Mouse (Mus musculus): ENCODE measurements at regions not wholly inside any gene's neighbourhood (a gene's known extent, or its start where the extent isn't known, plus 50 kb on each side); places are given as distances from the start of the nearest gene placed in this dataset.

- no peak overlapping the region for H3K4me2 ChIP-seq (ENCODE audit: low read depth, low read length)
- no peaks in the 10 kb centered on the region for H3K9me3 ChIP-seq (ENCODE audit: low read length)
- no peaks in the 10 kb centered on the region for H3K36me3 ChIP-seq (replicated peaks; ENCODE audit: insufficient read depth, low read length)
- H3K27ac ChIP-seq (ENCODE audit: low read depth) = no peak overlapping the region
- no peaks in the 10 kb centered on the region for H3K4me1 ChIP-seq (ENCODE audit: insufficient read depth)
- H3K27me3 ChIP-seq (ENCODE audit: insufficient read depth, low read length) = no peaks in the 10 kb centered on the region
- DNase-seq = no peak
- TF ChIP-seq EP300 (IDR thresholded peaks at IDR 0.05; ENCODE audit: low read depth) (no peak), CTCF (IDR thresholded peaks at IDR 0.05; ENCODE audit: low read depth) (no peak)
- no peak overlapping the region for H3K9ac ChIP-seq (replicated peaks)
- no peak for ATAC-seq
- H3K4me3 ChIP-seq (ENCODE audit: low read depth, low read length) = no peak overlapping the region
Observed at GRCm38 (mm10) chr3:143972351-143972750, 232.7 kb downstream of the Lmo4 start.

GRCm38 (mm10) chr3:143970771-143971170 is 234.2 kb downstream of the Lmo4 start:
- no peaks in the 10 kb centered on the region for H3K36me3 ChIP-seq (replicated peaks; ENCODE audit: insufficient read depth, low read length)
- H3K27ac ChIP-seq (ENCODE audit: low read depth) = no peak overlapping the region
- no peak for DNase-seq
- no peak for ATAC-seq
- TF ChIP-seq CTCF (IDR thresholded peaks at IDR 0.05; ENCODE audit: low read depth) (no peak), EP300 (IDR thresholded peaks at IDR 0.05; ENCODE audit: low read depth) (no peak)
- H3K27me3 ChIP-seq (ENCODE audit: insufficient read depth, low read length) = no peaks in the 10 kb centered on the region
- 81% methylated on average over 11 of the region's 11 CpGs for WGBS (ENCODE audit: insufficient replicate concordance)
- H3K9ac ChIP-seq (replicated peaks) = no peak overlapping the region
- H3K4me3 ChIP-seq (ENCODE audit: low read depth, low read length) = no peak overlapping the region
- H3K9me3 ChIP-seq (ENCODE audit: low read length) = no peaks in the 10 kb centered on the region
- no peaks in the 10 kb centered on the region for H3K4me1 ChIP-seq (ENCODE audit: insufficient read depth)
- H3K4me2 ChIP-seq (ENCODE audit: low read depth, low read length) = no peak overlapping the region

- H3K27me3 ChIP-seq (ENCODE audit: insufficient read depth, low read length) = no peaks in the 10 kb centered on the region
- no peak overlapping the region for H3K27ac ChIP-seq (ENCODE audit: low read depth)
- H3K36me3 ChIP-seq (replicated peaks; ENCODE audit: insufficient read depth, low read length) = no peaks in the 10 kb centered on the region
- no peak for DNase-seq
- no peak overlapping the region for H3K4me3 ChIP-seq (ENCODE audit: low read depth, low read length)
- ATAC-seq = no peak
- 70% methylated on average over 7 of the region's 7 CpGs for WGBS (ENCODE audit: insufficient replicate concordance)
- no peaks in the 10 kb centered on the region for H3K4me1 ChIP-seq (ENCODE audit: insufficient read depth)
- TF ChIP-seq EP300 (IDR thresholded peaks at IDR 0.05; ENCODE audit: low read depth) = no peak
- no peak for TF ChIP-seq CTCF (IDR thresholded peaks at IDR 0.05; ENCODE audit: low read depth)
- H3K4me2 ChIP-seq (ENCODE audit: low read depth, low read length) = no peak overlapping the region
- H3K9me3 ChIP-seq (ENCODE audit: low read length) = no peaks in the 10 kb centered on the region
- no peak overlapping the region for H3K9ac ChIP-seq (replicated peaks)
Observed at GRCm38 (mm10) chr3:143955508-143955907, 249.5 kb downstream of the Lmo4 start.

- no peak for ATAC-seq
- H3K9me3 ChIP-seq (ENCODE audit: low read length) = no peaks in the 10 kb centered on the region
- H3K27ac ChIP-seq (ENCODE audit: low read depth) = no peak overlapping the region
- no peak overlapping the region for H3K4me2 ChIP-seq (ENCODE audit: low read depth, low read length)
- no peaks in the 10 kb centered on the region for H3K27me3 ChIP-seq (ENCODE audit: insufficient read depth, low read length)
- no peak overlapping the region for H3K4me3 ChIP-seq (ENCODE audit: low read depth, low read length)
- H3K9ac ChIP-seq (replicated peaks) = no peak overlapping the region
- TF ChIP-seq CTCF (IDR thresholded peaks at IDR 0.05; ENCODE audit: low read depth) = no peak
- TF ChIP-seq EP300 (IDR thresholded peaks at IDR 0.05; ENCODE audit: low read depth) = no peak
- no peak for DNase-seq
- no peaks in the 10 kb centered on the region for H3K36me3 ChIP-seq (replicated peaks; ENCODE audit: insufficient read depth, low read length)
- WGBS (ENCODE audit: insufficient replicate concordance) = 64% methylated on average over 7 of the region's 7 CpGs
- H3K4me1 ChIP-seq (ENCODE audit: insufficient read depth) = no peaks in the 10 kb centered on the region
Observed at GRCm38 (mm10) chr3:143954822-143955221, 250.2 kb downstream of the Lmo4 start.

- DNase-seq (no peak), ATAC-seq (no peak)
- H3K4me1 ChIP-seq (ENCODE audit: insufficient read depth) = no peaks in the 10 kb centered on the region
- H3K27ac ChIP-seq (ENCODE audit: low read depth) = no peak overlapping the region
- no peak overlapping the region for H3K9ac ChIP-seq (replicated peaks)
- H3K27me3 ChIP-seq (ENCODE audit: insufficient read depth, low read length) = no peaks in the 10 kb centered on the region
- TF ChIP-seq EP300 (IDR thresholded peaks at IDR 0.05; ENCODE audit: low read depth) = no peak
- no peak for TF ChIP-seq CTCF (IDR thresholded peaks at IDR 0.05; ENCODE audit: low read depth)
- no peak overlapping the region for H3K4me2 ChIP-seq (ENCODE audit: low read depth, low read length)
- no peaks in the 10 kb centered on the region for H3K9me3 ChIP-seq (ENCODE audit: low read length)
- no peak overlapping the region for H3K4me3 ChIP-seq (ENCODE audit: low read depth, low read length)
- H3K36me3 ChIP-seq (replicated peaks; ENCODE audit: insufficient read depth, low read length) = no peaks in the 10 kb centered on the region
- WGBS (ENCODE audit: insufficient replicate concordance) = 58% methylated on average over 8 of the region's 8 CpGs
Observed at GRCm38 (mm10) chr3:143952289-143952688, 252.7 kb downstream of the Lmo4 start.

GRCm38 (mm10) chr3:143949656-143950055 is 255.4 kb downstream of the Lmo4 start:
- Histone ChIP-seq H3K9ac (replicated peaks) (no peak overlapping the region), H3K4me1 (ENCODE audit: insufficient read depth) (no peaks in the 10 kb centered on the region), H3K36me3 (replicated peaks; ENCODE audit: insufficient read depth, low read length) (no peaks in the 10 kb centered on the region), H3K27ac (ENCODE audit: low read depth) (peak overlapping the region; percentile 22; the same call in 1 of the 2 replicates), H3K27me3 (ENCODE audit: insufficient read depth, low read length) (no peaks in the 10 kb centered on the region), H3K4me3 (ENCODE audit: low read depth, low read length) (no peak overlapping the region), H3K4me2 (ENCODE audit: low read depth, low read length) (no peak overlapping the region), H3K9me3 (ENCODE audit: low read length) (no peaks in the 10 kb centered on the region)
- DNase-seq (no peak), ATAC-seq (no peak)
- WGBS (ENCODE audit: insufficient replicate concordance) = 64% methylated on average over 8 of the region's 8 CpGs
- TF ChIP-seq EP300 (IDR thresholded peaks at IDR 0.05; ENCODE audit: low read depth) (no peak), CTCF (IDR thresholded peaks at IDR 0.05; ENCODE audit: low read depth) (no peak)

- Histone ChIP-seq H3K9me3 (ENCODE audit: low read length) (no peaks in the 10 kb centered on the region), H3K4me1 (ENCODE audit: insufficient read depth) (no peaks in the 10 kb centered on the region), H3K27me3 (ENCODE audit: insufficient read depth, low read length) (no peaks in the 10 kb centered on the region), H3K27ac (ENCODE audit: low read depth) (peak overlapping the region; percentile 64; the same call in 1 of the 2 replicates), H3K9ac (replicated peaks) (no peak overlapping the region), H3K36me3 (replicated peaks; ENCODE audit: insufficient read depth, low read length) (no peaks in the 10 kb centered on the region), H3K4me3 (ENCODE audit: low read depth, low read length) (no peak overlapping the region), H3K4me2 (ENCODE audit: low read depth, low read length) (no peak overlapping the region)
- DNase-seq (peak; percentile 21), ATAC-seq (peak; percentile 66)
- TF ChIP-seq EP300 (IDR thresholded peaks at IDR 0.05; ENCODE audit: low read depth) (no peak), CTCF (IDR thresholded peaks at IDR 0.05; ENCODE audit: low read depth) (peak; percentile 33; the same call in 1 of the 2 replicates)
- 69% methylated on average over 11 of the region's 11 CpGs for WGBS (ENCODE audit: insufficient replicate concordance)
Observed at GRCm38 (mm10) chr3:143949026-143949637, 255.9 kb downstream of the Lmo4 start.

All from liver, postnatal 0 days (tissue).